Mouse (Mus musculus) neutrophil, adult 65 days (primary cell): ENCODE measurements around the gene Slfn4. TPM values are rescaled to one million over a fixed set of nuclear protein-coding genes. Genes with fewer than 3 reads are reported as not detected.

Source experiments
- total RNA-seq: library from RNA; stranded (reverse); gene quantifications from 2 replicates; pipeline ENCODE4 v1.2.4, GENCODE M21; 2023

Slfn4 gene
- total RNA-seq: 600 and 744 TPM in 2 replicates

DNA sequence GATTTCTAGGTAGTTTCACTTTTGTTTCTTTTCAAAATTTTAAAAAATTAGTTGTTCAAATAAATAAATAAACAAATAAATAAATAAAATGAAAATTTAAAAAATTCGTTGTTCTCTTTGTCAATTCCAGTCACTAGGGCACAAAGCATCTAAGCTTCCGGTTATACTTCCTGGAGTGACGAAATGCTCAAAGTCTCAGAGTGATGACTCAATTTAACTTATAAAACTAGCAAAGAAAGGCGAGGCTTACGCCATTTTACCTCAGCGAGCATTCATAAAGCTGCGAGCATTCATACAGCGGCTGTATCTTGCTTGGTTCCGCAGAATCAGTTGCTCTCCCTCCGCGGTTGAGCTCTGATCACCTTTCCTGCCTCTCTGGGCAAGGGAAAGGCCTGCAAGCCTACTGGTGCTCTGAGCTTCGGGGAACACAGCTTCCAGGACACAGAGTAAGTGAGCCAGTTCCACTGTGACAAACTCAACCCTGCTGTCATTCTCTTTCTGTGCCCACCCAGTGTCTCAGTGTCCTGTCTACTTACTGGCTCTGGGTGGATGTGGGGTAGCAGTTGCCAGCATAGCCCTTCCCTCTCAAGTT, at the start of gene Slfn4:
Slfn4 (plus strand) TSS at position 239 of the 592 bp plus-strand sequence.

DNA sequence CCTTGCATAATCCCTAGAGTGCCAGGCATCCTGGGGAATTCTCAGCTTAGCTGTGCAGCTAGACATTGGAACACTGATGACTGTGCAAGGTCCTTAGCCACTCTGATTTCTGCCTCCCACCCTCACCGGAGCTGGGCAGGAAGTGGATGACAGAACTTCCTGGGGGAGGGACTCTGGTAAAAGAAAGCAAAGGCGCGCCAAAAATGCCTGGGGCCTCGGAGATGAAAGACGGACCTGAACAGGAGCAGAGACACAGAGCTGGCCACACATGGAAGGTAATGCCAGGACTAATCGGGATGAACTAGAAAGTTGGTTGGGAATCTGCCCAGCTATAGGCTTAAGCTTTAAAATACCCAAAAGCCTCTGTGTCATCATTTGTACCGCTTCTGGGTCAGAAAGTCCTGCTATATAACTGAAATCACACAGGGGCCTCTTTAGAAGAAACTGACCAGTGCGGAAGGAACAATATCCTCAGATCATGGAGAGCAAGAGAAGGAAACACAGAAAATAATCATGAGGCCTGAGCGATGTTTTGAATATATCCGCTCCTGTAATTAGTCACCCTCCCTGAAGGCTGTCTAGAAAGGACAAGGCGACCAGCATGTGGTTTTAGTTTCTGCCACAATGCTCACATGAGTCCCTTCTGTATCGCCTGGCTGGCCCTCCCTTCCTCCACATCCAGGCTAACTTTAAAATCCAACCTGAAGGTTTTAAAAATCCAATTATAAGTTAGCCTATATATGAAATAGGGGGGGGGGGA, 16.3 kb downstream of the Slfn4 start, which contains the start of gene Slfn3:
Slfn3 (plus strand) TSS at position 197 of the 760 bp plus-strand sequence.

Other genes with a start within 250 kb of the Slfn4 start
- 14.6 and 25.0 TPM in 2 replicates for gene Slfn5, start 223.8 kb upstream of the Slfn4 start, total RNA-seq
- 7.4 and 7.8 TPM in 2 replicates for gene Slfn9, start 183.4 kb upstream of the Slfn4 start, total RNA-seq
- 8.7 and 11.5 TPM in 2 replicates for gene Slfn8, start 154.4 kb upstream of the Slfn4 start, total RNA-seq
- gene Slfn2, start 110.1 kb upstream of the Slfn4 start, total RNA-seq: 434 and 462 TPM in 2 replicates
- 87.4 and 137 TPM in 2 replicates for gene Slfn1, start 58.3 kb upstream of the Slfn4 start, total RNA-seq
- 70.1 and 85.9 TPM in 2 replicates for gene Slfn3, start 16.1 kb downstream of the Slfn4 start, total RNA-seq
- not detected in 2 replicates for gene Slfn14, start 111.5 kb downstream of the Slfn4 start, total RNA-seq
- gene Ap2b1, start 123.8 kb downstream of the Slfn4 start, total RNA-seq: 85.4 and 108 TPM in 2 replicates
- 5.4 and 8.8 TPM in 2 replicates for gene Pex12, start 127.4 kb downstream of the Slfn4 start, total RNA-seq
- 0.25 and 0.54 TPM in 2 replicates for gene Rasl10b, start 234.0 kb downstream of the Slfn4 start, total RNA-seq